Mouse (Mus musculus) thymus, adult 2 months (tissue): ENCODE measurements around the gene Tox3. TPM values are rescaled to one million over a fixed set of nuclear protein-coding genes. Genes with fewer than 3 reads are reported as not detected.

Experiments used
- DNase-seq: peaks from one replicate; pipeline ENCODE4 v3.0.0; 2021
- H3K27ac ChIP-seq: fragments of 200-500 bp; 2 replicates; pipeline ENCODE4 v1.5.1; 2012; ENCODE audit warnings: low read length, control low read depth; ENCODE audit not compliant: control insufficient read depth, insufficient read depth
- H3K27me3 ChIP-seq: fragments of 200-500 bp; 2 replicates; pipeline ENCODE4 v1.6.1; 2012; ENCODE audit warnings: mild to moderate bottlenecking, low read length, moderate library complexity, mixed read lengths; ENCODE audit not compliant: control insufficient read depth, insufficient read depth
- H3K36me3 ChIP-seq: fragments of 200-500 bp; 2 replicates; pipeline ENCODE4 v1.6.1; 2012; ENCODE audit warnings: mild to moderate bottlenecking, low read length, moderate library complexity; ENCODE audit not compliant: control insufficient read depth, insufficient read depth
- H3K4me1 ChIP-seq: fragments of 200-500 bp; replicated peaks from 2 replicates; pipeline ENCODE4 v1.6.1; 2012; ENCODE audit warnings: low read length; ENCODE audit not compliant: control insufficient read depth, insufficient read depth
- H3K4me3 ChIP-seq: fragments of 200-500 bp; 2 replicates; pipeline ENCODE4 v1.5.1; 2012; ENCODE audit warnings: mild to moderate bottlenecking, low read length, control low read depth, moderate library complexity; ENCODE audit not compliant: control insufficient read depth, insufficient read depth
- CTCF ChIP-seq: fragments of 200-500 bp; IDR thresholded peaks from 2 replicates; pipeline ENCODE4 v1.5.1; 2012; ENCODE audit warnings: mild to moderate bottlenecking, control low read depth, low read length, moderate library complexity, borderline replicate concordance; ENCODE audit not compliant: control insufficient read depth, poor library complexity, insufficient read depth; ENCODE audit errors: extremely low read depth
- POLR2A ChIP-seq: fragments of 200-500 bp; IDR thresholded peaks from 2 replicates; pipeline ENCODE4 v1.6.1; 2012; ENCODE audit warnings: mild to moderate bottlenecking, low read length, control low read depth, moderate library complexity; ENCODE audit not compliant: control insufficient read depth, poor library complexity, insufficient read depth; ENCODE audit errors: extremely low read depth
- WGBS: fragments of 180-500 bp; shearing (Covaris S2); methylation state at CpG from one replicate; pipeline ENCODE4 v1.1.7; 2018; 5-methylcytosine and 5-hydroxymethylcytosine counted together
- polyA plus RNA-seq: library from polyadenylated mRNA; depleted of rRNA; stranded (reverse); fragments of >200 nt; gene quantifications from 2 replicates; pipeline ENCODE4 v1.2.3, GENCODE M21; 2012

Gene Tox3
- polyA plus RNA-seq, 1 experiment = 7.8 TPM

- peaks cover 6% of the 10 kb centered on the region; the same call in 1 of the 2 replicates for H3K4me1 ChIP-seq
- no peak overlapping the region for H3K4me3 ChIP-seq
- WGBS = 96% methylated on average over 10 of the region's 10 CpGs
- H3K27me3 ChIP-seq = no peaks in the 10 kb centered on the region
- H3K36me3 ChIP-seq = no peaks in the 10 kb centered on the region
- no peak for DNase-seq
- TF ChIP-seq POLR2A (no peak), CTCF (no peak)
- H3K27ac ChIP-seq = no peak overlapping the region
Observed at GRCm38 (mm10) chr8:90371611-90372222, 23.6 kb upstream of the Tox3 start.

DNA sequence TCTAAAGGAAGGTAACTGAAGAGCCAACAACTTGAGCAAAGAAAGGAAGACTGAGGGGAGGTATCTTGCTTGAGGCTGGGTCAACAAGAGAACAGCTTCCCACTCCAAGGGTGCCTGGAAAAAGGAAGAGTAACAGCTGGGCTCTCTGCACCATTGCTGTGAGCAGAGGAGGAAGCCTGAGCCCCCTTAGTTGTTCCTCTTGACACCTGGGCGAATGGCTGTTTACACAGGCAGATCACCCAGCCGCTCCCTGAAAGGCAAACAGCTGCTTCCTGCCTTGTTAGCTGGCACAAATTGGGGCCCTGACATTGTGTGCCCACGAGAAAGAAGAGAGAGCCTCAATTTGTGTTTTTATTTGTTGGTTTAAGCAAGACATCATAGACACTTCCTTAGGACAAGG is 21.7 kb upstream of the Tox3 start:
- Histone ChIP-seq H3K4me1 (peaks cover 6% of the 10 kb centered on the region; the same call in 1 of the 2 replicates), H3K27ac (peak overlapping the region; percentile 58), H3K4me3 (no peak overlapping the region), H3K36me3 (no peaks in the 10 kb centered on the region), H3K27me3 (no peaks in the 10 kb centered on the region)
- DNase-seq = peak; percentile 65
- TF ChIP-seq POLR2A (0 out of 2 replicates have a peak, but pooled peaks have one; percentile 26), CTCF (no peak)
- WGBS = 4% methylated on average over 3 of the region's 3 CpGs

- Histone ChIP-seq H3K36me3 (no peaks in the 10 kb centered on the region), H3K4me1 (peaks cover 9% of the 10 kb centered on the region), H3K4me3 (no peak overlapping the region), H3K27ac (peak overlapping the region; percentile 72), H3K27me3 (no peaks in the 10 kb centered on the region)
- 6% methylated on average over 3 of the region's 3 CpGs for WGBS
- peak; percentile 32 for DNase-seq
- TF ChIP-seq CTCF (no peak), POLR2A (no peak)
Observed at GRCm38 (mm10) chr8:90356729-90357128, 8.6 kb upstream of the Tox3 start.

DNA sequence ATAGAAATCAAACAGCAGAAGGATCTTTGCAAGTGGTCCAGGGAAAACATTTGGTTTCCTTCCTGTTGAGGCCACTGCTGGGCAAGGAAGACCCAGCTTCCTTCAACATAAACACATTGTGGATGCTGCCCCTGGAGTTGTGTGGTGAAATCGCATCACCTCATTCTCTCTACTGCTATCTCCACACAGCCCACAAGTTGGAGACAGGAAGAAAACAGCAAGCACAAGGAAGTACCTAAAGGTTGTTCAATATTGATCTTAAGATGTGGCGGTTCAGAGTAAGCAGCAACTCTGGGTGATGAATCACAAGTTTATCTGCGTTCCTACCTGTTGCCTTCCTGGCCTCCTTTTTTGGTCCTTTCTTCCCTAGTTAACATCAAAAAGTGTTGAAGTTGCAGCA is 6.6 kb upstream of the Tox3 start:
- H3K4me3 ChIP-seq = no peak overlapping the region
- no peak overlapping the region for H3K27ac ChIP-seq
- WGBS = 73% methylated on average over 3 of the region's 3 CpGs
- H3K27me3 ChIP-seq = no peaks in the 10 kb centered on the region
- no peaks in the 10 kb centered on the region for H3K36me3 ChIP-seq
- H3K4me1 ChIP-seq = peaks cover 9% of the 10 kb centered on the region
- no peak for DNase-seq
- TF ChIP-seq POLR2A (no peak), CTCF (no peak)

GRCm38 (mm10) chr8:90353960-90354540 is 5.9 kb upstream of the Tox3 start:
- 42% methylated on average over 16 of the region's 16 CpGs for WGBS
- H3K4me1 ChIP-seq = peaks cover 9% of the 10 kb centered on the region
- TF ChIP-seq CTCF (no peak), POLR2A (no peak)

GRCm38 (mm10) chr8:90353499-90353898 is 5.4 kb upstream of the Tox3 start:
- H3K27me3 ChIP-seq = no peaks in the 10 kb centered on the region
- 72% methylated on average over 2 of the region's 2 CpGs for WGBS
- H3K36me3 ChIP-seq = no peaks in the 10 kb centered on the region
- no peak overlapping the region for H3K27ac ChIP-seq
- TF ChIP-seq POLR2A (no peak), CTCF (no peak)
- H3K4me3 ChIP-seq = no peak overlapping the region
- no peak for DNase-seq
- H3K4me1 ChIP-seq = peaks cover 9% of the 10 kb centered on the region

More at GRCm38 (mm10) chr8:90353960-90354540, 5.9 kb upstream of the Tox3 start:
- Histone ChIP-seq H3K4me3 (no peak overlapping the region), H3K36me3 (no peaks in the 10 kb centered on the region), H3K27ac (no peak overlapping the region), H3K27me3 (no peaks in the 10 kb centered on the region)
- no peak for DNase-seq

GRCm38 (mm10) chr8:90352991-90353390 is 4.8 kb upstream of the Tox3 start:
- no peak overlapping the region for H3K27ac ChIP-seq
- 42% methylated on average over 2 of the region's 2 CpGs for WGBS
- TF ChIP-seq POLR2A = no peak
- no peak for TF ChIP-seq CTCF
- no peaks in the 10 kb centered on the region for H3K27me3 ChIP-seq
- no peak for DNase-seq
- peaks cover 9% of the 10 kb centered on the region for H3K4me1 ChIP-seq
- no peak overlapping the region for H3K4me3 ChIP-seq
- no peaks in the 10 kb centered on the region for H3K36me3 ChIP-seq
